Mouse (Mus musculus) mesoderm, embryonic 11.5 days (tissue): ENCODE data around the gene Fgf16.

Experiments used
- DNase-seq: peaks from one replicate; pipeline ENCODE4 v3.0.0-alpha.2; 2012; ENCODE audit warnings: low read depth, low spot score

The Fgf16 gene

GRCm38 (mm10) chrX:105764162-105765004 is at the start of gene Fgf16:
Fgf16 (plus strand) TSS chrX:105764279.
- no peak for DNase-seq

GRCm38 (mm10) chrX:105714740-105715139 is 49.3 kb upstream of the Fgf16 start:
- no peak for DNase-seq

DNA sequence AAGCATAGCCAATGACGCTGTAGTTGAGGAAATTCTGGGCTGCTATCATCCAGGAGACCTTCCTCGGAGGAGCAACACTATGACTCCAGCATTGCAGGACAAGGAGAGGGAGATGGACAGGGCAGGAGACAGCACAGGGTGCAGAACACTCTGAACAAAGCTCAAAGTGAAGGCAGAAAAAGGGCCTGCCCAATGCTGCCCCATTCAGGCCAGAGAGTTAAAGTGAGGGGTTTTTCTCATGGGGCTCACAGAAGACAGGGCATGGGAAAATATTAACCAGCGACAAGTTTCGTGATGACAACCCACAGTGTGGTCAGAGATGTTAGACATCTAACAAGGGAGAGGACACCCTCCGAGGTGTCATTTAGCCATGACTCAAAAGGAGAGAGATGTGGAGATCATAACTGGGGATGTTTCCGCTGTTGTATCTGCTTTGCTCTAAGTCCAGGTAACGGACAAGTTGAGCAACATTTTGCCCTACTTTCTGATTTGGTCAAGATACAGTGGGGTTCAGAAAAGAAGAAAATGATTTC is 48.2 kb upstream of the Fgf16 start:
- DNase-seq: no peak

GRCm38 (mm10) chrX:105718388-105718787 is 45.7 kb upstream of the Fgf16 start:
- DNase-seq: no peak

GRCm38 (mm10) chrX:105718943-105719342 is 45.1 kb upstream of the Fgf16 start:
- no peak for DNase-seq

DNA sequence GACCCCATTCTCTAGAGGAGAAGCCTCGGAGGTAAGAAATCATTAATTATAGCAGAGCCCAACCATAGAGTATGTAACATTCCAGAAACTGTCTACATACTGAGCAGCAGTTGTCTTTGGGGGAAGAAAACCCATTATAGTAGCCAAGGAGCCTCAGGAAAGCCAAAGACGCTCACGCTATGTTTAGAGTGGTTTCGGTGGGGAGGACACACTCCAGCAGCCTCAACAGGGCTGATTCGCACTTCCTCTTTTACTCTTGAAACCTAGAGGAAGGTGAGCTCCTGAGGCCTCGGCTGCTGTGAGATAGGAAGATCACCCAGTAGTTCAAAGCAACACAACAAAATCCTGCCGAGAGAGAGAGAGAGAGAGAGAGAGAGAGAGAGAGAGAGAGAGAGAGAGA is 39.9 kb upstream of the Fgf16 start:
- DNase-seq: no peak

DNA sequence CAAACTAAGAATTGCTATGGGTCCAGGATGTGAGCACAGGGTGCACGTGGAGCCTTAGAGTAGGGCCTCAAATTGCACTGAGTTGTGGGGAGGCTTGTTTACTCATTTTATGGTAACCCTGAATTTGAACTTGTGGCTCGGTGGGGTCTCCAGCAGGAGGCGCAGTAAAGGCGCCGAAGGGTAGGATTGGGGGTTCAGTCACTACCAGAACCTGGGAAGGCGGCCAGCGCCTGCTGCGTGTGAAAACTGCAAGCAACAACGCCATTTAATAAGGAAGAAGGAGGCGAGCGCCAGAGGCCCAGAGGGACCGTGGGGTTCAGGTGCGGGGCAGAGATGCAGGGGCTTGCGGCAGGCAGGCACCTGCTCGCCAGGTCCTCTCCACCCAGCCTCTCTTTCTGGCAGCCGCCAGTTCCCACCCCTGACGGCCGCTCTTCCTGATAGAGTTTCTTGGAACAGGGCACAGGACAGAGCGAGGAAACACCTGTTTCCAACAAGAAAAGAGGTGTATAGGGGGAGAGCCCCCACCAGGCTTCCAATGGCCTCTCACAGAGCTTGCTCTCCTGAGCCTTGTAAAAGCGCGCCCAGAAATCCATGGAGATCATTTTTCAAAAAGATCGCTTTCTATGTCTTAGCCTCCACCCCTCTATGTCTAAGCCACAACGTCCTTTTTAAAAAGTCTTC is 1.1 kb upstream of the Fgf16 start:
- DNase-seq: no peak

DNA sequence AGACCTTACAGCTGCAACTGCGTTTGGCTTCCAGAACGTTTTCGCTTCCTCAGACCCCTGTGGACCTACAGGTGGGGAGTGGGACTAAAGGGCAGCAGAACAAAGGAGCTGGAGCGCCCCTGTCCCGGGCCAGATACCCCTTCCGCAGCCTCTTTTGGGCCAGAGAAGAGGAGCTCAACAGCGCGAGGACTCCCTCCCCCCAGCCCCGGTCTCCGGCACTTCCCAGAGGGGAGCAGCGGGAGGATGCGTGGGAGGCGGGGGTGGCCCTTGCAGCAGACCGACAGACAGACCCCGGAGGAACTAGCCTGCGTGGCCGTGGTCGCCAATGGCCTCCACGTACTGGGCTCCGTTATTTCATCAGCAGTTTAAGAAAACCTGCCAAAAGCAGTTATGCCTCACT is 467 bp upstream of the Fgf16 start:
- no peak for DNase-seq

DNA sequence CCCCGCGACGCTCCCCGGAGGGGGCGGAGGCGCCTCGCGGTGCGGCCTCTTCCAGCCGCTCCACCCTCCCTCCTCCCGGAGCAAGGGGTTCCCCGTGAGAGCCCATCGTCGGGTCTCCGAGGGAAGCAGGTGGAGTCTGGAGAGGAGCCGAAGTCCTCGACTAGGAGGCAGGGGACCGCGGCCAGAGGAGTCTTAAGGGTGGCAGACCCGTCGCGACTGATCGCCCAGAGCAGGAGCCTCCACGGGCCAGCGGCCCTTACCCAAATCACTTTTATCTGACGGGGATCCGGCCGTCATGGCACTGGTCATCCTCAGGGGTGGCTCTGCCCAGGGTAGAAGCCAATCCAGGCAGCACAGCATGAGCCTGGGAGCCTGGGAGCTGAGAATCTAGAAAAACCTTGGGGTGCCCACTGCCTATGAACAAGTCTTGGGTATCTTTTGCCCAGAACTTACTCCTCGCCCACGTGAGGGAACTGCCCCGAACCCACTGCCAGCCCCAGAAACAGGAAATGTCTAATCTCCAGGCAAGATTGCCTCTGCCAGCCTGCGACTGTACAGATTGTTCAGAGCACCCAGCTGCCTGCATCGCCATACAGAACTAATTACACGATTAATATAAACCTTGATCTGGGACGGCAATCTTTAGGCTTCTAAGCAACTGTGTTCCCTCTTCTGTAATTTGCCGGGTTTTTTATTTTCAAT is 1.1 kb downstream of the Fgf16 start:
- no peak for DNase-seq

- DNase-seq: no peak
These were observed 1.9 kb downstream of the Fgf16 start for GRCm38 (mm10) chrX:105766013-105766412.

DNA sequence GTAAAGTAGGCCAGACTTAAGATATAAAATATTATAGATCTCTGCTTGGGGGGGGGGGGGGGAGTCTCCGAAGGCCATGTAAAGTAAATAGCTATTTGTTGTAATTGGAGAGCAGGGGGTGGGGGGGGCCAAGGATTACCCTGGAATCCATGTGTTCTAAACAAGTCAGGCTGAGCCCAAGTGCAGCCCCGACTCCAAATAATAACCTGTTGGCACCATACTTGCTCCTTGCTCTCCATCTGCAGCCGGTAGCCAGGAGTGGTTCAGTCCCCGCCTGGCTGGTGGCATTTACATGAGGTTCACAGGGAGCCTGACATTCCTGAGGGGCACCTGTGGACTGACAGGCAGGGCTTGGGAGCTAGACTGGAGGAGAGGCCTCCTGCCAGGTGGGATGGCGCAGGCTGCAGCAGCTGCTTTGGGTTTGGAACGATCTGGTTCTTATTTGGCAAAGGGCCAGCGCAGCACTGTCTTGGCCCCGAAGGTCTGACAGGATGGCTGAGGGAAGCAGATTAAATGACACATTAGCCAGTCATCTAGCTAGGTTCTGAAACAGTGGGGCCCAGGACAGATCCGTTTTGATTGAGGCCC is 3.2 kb downstream of the Fgf16 start:
- peak; percentile 33 for DNase-seq

GRCm38 (mm10) chrX:105767932-105768331 is 3.9 kb downstream of the Fgf16 start:
- DNase-seq: no peak

- DNase-seq: no peak
These were observed 9.2 kb downstream of the Fgf16 start for GRCm38 (mm10) chrX:105773281-105773680.

GRCm38 (mm10) chrX:105794806-105795403 is 30.8 kb downstream of the Fgf16 start:
- no peak for DNase-seq

- DNase-seq: no peak
These were observed 60.4 kb downstream of the Fgf16 start for GRCm38 (mm10) chrX:105824462-105824861.
